27 mouse cellular contexts compared by ENCODE assay signal in genomic region chr17:42580196-42580595, GRCm38 (mm10). TPM values are rescaled to one million over a fixed set of nuclear protein-coding genes. Genes with fewer than 3 reads are reported as not detected.
"Had no signal": no experiment of that assay in that cellular context is flagged by ENCODE, and none has a peak within 500 bp of the region (broad histone marks: within the 10 kb centered on the region; RNA-seq: fewer than 3 reads in every experiment).

No protein-coding gene starts in this region.

- H3K27ac ChIP-seq: liver, embryonic 15.5 days; macrophage; midbrain, embryonic 13.5 days; midbrain, embryonic 15.5 days; neural tube, embryonic 13.5 days; neural tube, embryonic 15.5 days; stomach, embryonic 15.5 days; stomach, postnatal 0 days had no signal

- H3K27me3 ChIP-seq: liver, embryonic 15.5 days; megakaryocyte, embryonic 14.5 days; midbrain, embryonic 13.5 days; midbrain, embryonic 15.5 days; neural tube, embryonic 13.5 days; neural tube, embryonic 15.5 days; stomach, embryonic 15.5 days had no signal

- H3K4me2 ChIP-seq: liver, embryonic 15.5 days; midbrain, embryonic 11.5 days; midbrain, embryonic 13.5 days; midbrain, embryonic 15.5 days; neural tube, embryonic 13.5 days; neural tube, embryonic 15.5 days; stomach, embryonic 15.5 days had no signal

- H3K9me3 ChIP-seq: liver, embryonic 15.5 days; megakaryocyte, embryonic 14.5 days; midbrain, embryonic 13.5 days; midbrain, embryonic 15.5 days; neural tube, embryonic 13.5 days; neural tube, embryonic 15.5 days; stomach, embryonic 15.5 days had no signal

- DNase-seq: liver, postnatal 0 days; lung, adult 2 months; lung, postnatal 14 days; lung, postnatal 36 days; retina, postnatal 1 day; right cerebral cortex, adult 18-20 months; right cerebral cortex, postnatal 25 days; right cerebral cortex, postnatal 4 days; spleen, adult 18-20 months; thymus, postnatal 14 days; thymus, postnatal 36 days had no signal

- ATAC-seq: liver, postnatal 0 days; midbrain, embryonic 13.5 days; midbrain, embryonic 15.5 days had no signal

- H3K4me3 ChIP-seq: liver, embryonic 15.5 days; megakaryocyte, embryonic 14.5 days; midbrain, embryonic 13.5 days; midbrain, embryonic 15.5 days; neural tube, embryonic 13.5 days; neural tube, embryonic 15.5 days; stomach, embryonic 15.5 days had no signal

- H3K4me1 ChIP-seq: liver, embryonic 15.5 days; megakaryocyte, embryonic 14.5 days; neural tube, embryonic 13.5 days; neural tube, embryonic 15.5 days; stomach, embryonic 15.5 days had no signal

- H3K36me3 ChIP-seq: liver, embryonic 15.5 days; midbrain, embryonic 13.5 days; midbrain, embryonic 15.5 days; neural tube, embryonic 13.5 days; neural tube, embryonic 15.5 days; stomach, embryonic 15.5 days had no signal

- H3K9ac ChIP-seq: liver, embryonic 15.5 days; liver, postnatal 0 days; midbrain, embryonic 13.5 days; midbrain, embryonic 15.5 days; neural tube, embryonic 13.5 days; neural tube, embryonic 15.5 days; stomach, embryonic 15.5 days had no signal

RNA-seq across cellular contexts. Expression of gene Opn5, which starts 31.0 kb away (rescaled TPM):
- polyA plus RNA-seq: liver, embryonic 15.5 days; liver, postnatal 0 days; lung, adult 2 months; lung, embryonic 16.5 days; macrophage; midbrain, postnatal 0 days; neural tube, embryonic 11.5 days; small intestine, adult 2 months; stomach, embryonic 15.5 days; stomach, postnatal 0 days; testis, adult 2 months; thymus, postnatal 0 days had no signal
